Mouse (Mus musculus): Measurements from ENCODE around the gene C2cd3.

DNA sequence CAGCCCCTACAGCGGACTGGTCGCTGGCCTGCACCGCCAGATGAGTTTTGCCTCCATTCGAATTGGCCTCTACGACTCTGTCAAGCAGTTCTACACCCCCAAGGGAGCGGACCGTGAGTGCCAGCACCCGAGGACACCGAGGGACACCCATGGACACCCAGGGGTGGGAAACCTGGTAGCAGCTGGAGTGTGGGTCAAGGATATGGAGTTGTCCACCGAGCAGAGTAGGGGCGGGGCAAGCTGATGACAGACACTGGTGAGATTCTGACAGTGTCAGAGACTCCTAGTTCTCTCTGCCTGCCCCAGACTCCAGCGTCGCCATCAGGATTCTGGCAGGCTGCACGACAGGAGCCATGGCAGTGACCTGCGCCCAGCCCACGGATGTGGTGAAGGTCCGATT lies 108.1 kb downstream of the C2cd3 start:
- TF ChIP-seq CTCF (IDR thresholded peaks at IDR 0.05; ENCODE audit: low read depth): no peak
- no peak for TF ChIP-seq EP300 (IDR thresholded peaks at IDR 0.05; ENCODE audit: low read depth)

Data from heart, postnatal 0 days (tissue).